Mouse (Mus musculus): ENCODE data around the gene Prdx2. TPM values are rescaled to one million over a fixed set of nuclear protein-coding genes. Genes with fewer than 3 reads are reported as not detected.
A peak's percentile ranks its signal among the peaks of the same experiment; 100 is the strongest.

Prdx2 gene
- polyA plus RNA-seq, 1 experiment from 2014 or later: 715 TPM

- DNase-seq (ENCODE audit: low spot score) (no peak), ATAC-seq (ENCODE audit: low read depth) (peak; percentile 24; the same call in 1 of the 2 replicates)
- peak overlapping the region; percentile 44 for H3K4me3 ChIP-seq (ENCODE audit: low read depth, low read length)
- H3K27ac ChIP-seq (replicated peaks; ENCODE audit: low read depth, low read length): no peak overlapping the region
- H3K4me2 ChIP-seq (ENCODE audit: low read depth, low read length): peak overlapping the region; percentile 72
- no peak overlapping the region for H3K9ac ChIP-seq (ENCODE audit: low read depth, low read length)
- 5% methylated on average over 11 of the region's 11 CpGs for WGBS
- peaks cover 61% of the 10 kb centered on the region for H3K27me3 ChIP-seq (replicated peaks; ENCODE audit: control insufficient read depth, insufficient read depth, low read length)
- no peaks in the 10 kb centered on the region for H3K9me3 ChIP-seq (ENCODE audit: control insufficient read depth, low read length)
- H3K36me3 ChIP-seq (ENCODE audit: control insufficient read depth, insufficient read depth, low read length): no peaks in the 10 kb centered on the region
- H3K4me1 ChIP-seq (ENCODE audit: control insufficient read depth, insufficient read depth, low read length): peaks cover 5% of the 10 kb centered on the region; the same call in 1 of the 2 replicates
Measured at GRCm38 (mm10) chr8:84945235-84945632, 24.2 kb upstream of the Prdx2 start.

GRCm38 (mm10) chr8:84945633-84946527, 23.5 kb upstream of the Prdx2 start:
- Histone ChIP-seq H3K4me1 (ENCODE audit: control insufficient read depth, insufficient read depth, low read length) (peaks cover 5% of the 10 kb centered on the region; the same call in 1 of the 2 replicates), H3K4me2 (ENCODE audit: low read depth, low read length) (peak overlapping the region; percentile 72), H3K4me3 (ENCODE audit: low read depth, low read length) (peak overlapping the region; percentile 44), H3K9ac (ENCODE audit: low read depth, low read length) (peak overlapping the region; percentile 46; the same call in 1 of the 2 replicates), H3K36me3 (ENCODE audit: control insufficient read depth, insufficient read depth, low read length) (no peaks in the 10 kb centered on the region), H3K27ac (replicated peaks; ENCODE audit: low read depth, low read length) (no peak overlapping the region), H3K9me3 (ENCODE audit: control insufficient read depth, low read length) (no peaks in the 10 kb centered on the region), H3K27me3 (replicated peaks; ENCODE audit: control insufficient read depth, insufficient read depth, low read length) (peaks cover 61% of the 10 kb centered on the region)
- DNase-seq (ENCODE audit: low spot score): no peak
- peak; percentile 24 for ATAC-seq (ENCODE audit: low read depth)
- 1% methylated on average over 26 of the region's 67 CpGs for WGBS

- no peak within 1 kb of the TSS for H3K27ac ChIP-seq (replicated peaks; ENCODE audit: low read depth, low read length)
- peak within 1 kb of the TSS; percentile 72 for H3K4me2 ChIP-seq (ENCODE audit: low read depth, low read length)
- peak within 1 kb of the TSS; percentile 46; the same call in 1 of the 2 replicates for H3K9ac ChIP-seq (ENCODE audit: low read depth, low read length)
- no peak for DNase-seq (ENCODE audit: low spot score)
- peak; percentile 7; the same call in 1 of the 2 replicates for ATAC-seq (ENCODE audit: low read depth)
- WGBS: 10% methylated on average over 17 of the region's 17 CpGs
- H3K4me3 ChIP-seq (ENCODE audit: low read depth, low read length): peak within 1 kb of the TSS; percentile 44
- H3K4me1 ChIP-seq (ENCODE audit: control insufficient read depth, insufficient read depth, low read length): peaks cover 5% of the 10 kb centered on the region; the same call in 1 of the 2 replicates
- H3K9me3 ChIP-seq (ENCODE audit: control insufficient read depth, low read length): no peaks in the 10 kb centered on the region
- H3K36me3 ChIP-seq (ENCODE audit: control insufficient read depth, insufficient read depth, low read length): no peaks in the 10 kb centered on the region
- H3K27me3 ChIP-seq (replicated peaks; ENCODE audit: control insufficient read depth, insufficient read depth, low read length): peaks cover 61% of the 10 kb centered on the region
Measured at GRCm38 (mm10) chr8:84946528-84947240, 22.7 kb upstream of the Prdx2 start, which contains the start of gene Rtbdn. Rtbdn (plus strand) TSS chr8:84946991.

GRCm38 (mm10) chr8:84947241-84947545, 22.2 kb upstream of the Prdx2 start:
- Histone ChIP-seq H3K36me3 (ENCODE audit: control insufficient read depth, insufficient read depth, low read length) (no peaks in the 10 kb centered on the region), H3K4me1 (ENCODE audit: control insufficient read depth, insufficient read depth, low read length) (peaks cover 5% of the 10 kb centered on the region; the same call in 1 of the 2 replicates), H3K9me3 (ENCODE audit: control insufficient read depth, low read length) (no peaks in the 10 kb centered on the region), H3K27ac (replicated peaks; ENCODE audit: low read depth, low read length) (no peak overlapping the region), H3K27me3 (replicated peaks; ENCODE audit: control insufficient read depth, insufficient read depth, low read length) (peaks cover 65% of the 10 kb centered on the region), H3K4me3 (ENCODE audit: low read depth, low read length) (no peak overlapping the region), H3K4me2 (ENCODE audit: low read depth, low read length) (no peak overlapping the region), H3K9ac (ENCODE audit: low read depth, low read length) (no peak overlapping the region)
- ATAC-seq (ENCODE audit: low read depth) (no peak), DNase-seq (ENCODE audit: low spot score) (peak; percentile 68)
- 16% methylated on average over 9 of the region's 9 CpGs for WGBS

GRCm38 (mm10) chr8:84949753-84950152, 19.6 kb upstream of the Prdx2 start:
- ATAC-seq (ENCODE audit: low read depth) (no peak), DNase-seq (ENCODE audit: low spot score) (no peak)
- no peaks in the 10 kb centered on the region for H3K36me3 ChIP-seq (ENCODE audit: control insufficient read depth, insufficient read depth, low read length)
- H3K4me3 ChIP-seq (ENCODE audit: low read depth, low read length): no peak overlapping the region
- no peak overlapping the region for H3K4me2 ChIP-seq (ENCODE audit: low read depth, low read length)
- peaks cover 52% of the 10 kb centered on the region for H3K27me3 ChIP-seq (replicated peaks; ENCODE audit: control insufficient read depth, insufficient read depth, low read length)
- no peak overlapping the region for H3K27ac ChIP-seq (replicated peaks; ENCODE audit: low read depth, low read length)
- H3K4me1 ChIP-seq (ENCODE audit: control insufficient read depth, insufficient read depth, low read length): peaks cover 8% of the 10 kb centered on the region; the same call in 1 of the 2 replicates
- no peaks in the 10 kb centered on the region for H3K9me3 ChIP-seq (ENCODE audit: control insufficient read depth, low read length)
- H3K9ac ChIP-seq (ENCODE audit: low read depth, low read length): no peak overlapping the region
- 22% methylated on average over 12 of the region's 12 CpGs for WGBS

GRCm38 (mm10) chr8:84952612-84953255, 16.7 kb upstream of the Prdx2 start:
- H3K27ac ChIP-seq (replicated peaks; ENCODE audit: low read depth, low read length): no peak overlapping the region
- 8% methylated on average over 18 of the region's 18 CpGs for WGBS
- peaks cover 14% of the 10 kb centered on the region; the same call in 1 of the 2 replicates for H3K36me3 ChIP-seq (ENCODE audit: control insufficient read depth, insufficient read depth, low read length)
- 0 out of 2 replicates have a peak, but pooled peaks cover 3% of the 10 kb centered on the region for H3K4me1 ChIP-seq (ENCODE audit: control insufficient read depth, insufficient read depth, low read length)
- no peaks in the 10 kb centered on the region for H3K9me3 ChIP-seq (ENCODE audit: control insufficient read depth, low read length)
- H3K27me3 ChIP-seq (replicated peaks; ENCODE audit: control insufficient read depth, insufficient read depth, low read length): peaks cover 24% of the 10 kb centered on the region
- no peak overlapping the region for H3K4me2 ChIP-seq (ENCODE audit: low read depth, low read length)
- H3K9ac ChIP-seq (ENCODE audit: low read depth, low read length): no peak overlapping the region
- peak; percentile 42; the same call in 1 of the 2 replicates for ATAC-seq (ENCODE audit: low read depth)
- no peak overlapping the region for H3K4me3 ChIP-seq (ENCODE audit: low read depth, low read length)
- DNase-seq (ENCODE audit: low spot score): no peak

GRCm38 (mm10) chr8:84956768-84957167, 12.6 kb upstream of the Prdx2 start:
- 0 out of 2 replicates have a peak, but pooled peaks cover 3% of the 10 kb centered on the region for H3K4me1 ChIP-seq (ENCODE audit: control insufficient read depth, insufficient read depth, low read length)
- H3K9me3 ChIP-seq (ENCODE audit: control insufficient read depth, low read length): no peaks in the 10 kb centered on the region
- H3K4me3 ChIP-seq (ENCODE audit: low read depth, low read length): no peak overlapping the region
- H3K27ac ChIP-seq (replicated peaks; ENCODE audit: low read depth, low read length): no peak overlapping the region
- ATAC-seq (ENCODE audit: low read depth) (no peak), DNase-seq (ENCODE audit: low spot score) (peak; percentile 70)
- WGBS: 45% methylated on average over 2 of the region's 2 CpGs
- no peak overlapping the region for H3K9ac ChIP-seq (ENCODE audit: low read depth, low read length)
- H3K4me2 ChIP-seq (ENCODE audit: low read depth, low read length): no peak overlapping the region
- peaks cover 23% of the 10 kb centered on the region for H3K36me3 ChIP-seq (ENCODE audit: control insufficient read depth, insufficient read depth, low read length)
- H3K27me3 ChIP-seq (replicated peaks; ENCODE audit: control insufficient read depth, insufficient read depth, low read length): 0 out of 2 replicates have a peak, but pooled peaks cover 8% of the 10 kb centered on the region

GRCm38 (mm10) chr8:84959811-84960210, 9.6 kb upstream of the Prdx2 start:
- Histone ChIP-seq H3K9me3 (ENCODE audit: control insufficient read depth, low read length) (no peaks in the 10 kb centered on the region), H3K36me3 (ENCODE audit: control insufficient read depth, insufficient read depth, low read length) (peaks cover 30% of the 10 kb centered on the region), H3K27me3 (replicated peaks; ENCODE audit: control insufficient read depth, insufficient read depth, low read length) (no peaks in the 10 kb centered on the region), H3K4me2 (ENCODE audit: low read depth, low read length) (no peak overlapping the region), H3K4me1 (ENCODE audit: control insufficient read depth, insufficient read depth, low read length) (0 out of 2 replicates have a peak, but pooled peaks cover 1% of the 10 kb centered on the region), H3K27ac (replicated peaks; ENCODE audit: low read depth, low read length) (no peak overlapping the region), H3K4me3 (ENCODE audit: low read depth, low read length) (no peak overlapping the region), H3K9ac (ENCODE audit: low read depth, low read length) (no peak overlapping the region)
- ATAC-seq (ENCODE audit: low read depth) (no peak), DNase-seq (ENCODE audit: low spot score) (no peak)
- 85% methylated on average over 7 of the region's 7 CpGs for WGBS

Data from embryonic facial prominence, embryonic 14.5 days (tissue).